Mouse (Mus musculus): ENCODE data around the gene Exoc3l4. TPM values are rescaled to one million over a fixed set of nuclear protein-coding genes. Genes with fewer than 3 reads are reported as not detected.

Exoc3l4 gene
- polyA plus RNA-seq, 1 experiment: 5.5 TPM

GRCm38 (mm10) chr12:111455311-111455846, 38.6 kb downstream of the Exoc3l4 start:
- H3K27me3 ChIP-seq (ENCODE audit: control insufficient read depth, insufficient read depth, low read length): no peaks in the 10 kb centered on the region
- no peak overlapping the region for H3K27ac ChIP-seq (ENCODE audit: control insufficient read depth, insufficient read depth, low read depth, low read length)
- H3K4me1 ChIP-seq (ENCODE audit: control insufficient read depth, insufficient read depth, low read length): no peaks in the 10 kb centered on the region
- no peak for TF ChIP-seq POLR2A (IDR thresholded peaks at IDR 0.05; ENCODE audit: control insufficient read depth, low read depth, low read length)
- no peaks in the 10 kb centered on the region for H3K36me3 ChIP-seq (ENCODE audit: control insufficient read depth, insufficient read depth, low read length)
- H3K4me3 ChIP-seq (ENCODE audit: control insufficient read depth, low read depth, low read length): no peak overlapping the region

DNA sequence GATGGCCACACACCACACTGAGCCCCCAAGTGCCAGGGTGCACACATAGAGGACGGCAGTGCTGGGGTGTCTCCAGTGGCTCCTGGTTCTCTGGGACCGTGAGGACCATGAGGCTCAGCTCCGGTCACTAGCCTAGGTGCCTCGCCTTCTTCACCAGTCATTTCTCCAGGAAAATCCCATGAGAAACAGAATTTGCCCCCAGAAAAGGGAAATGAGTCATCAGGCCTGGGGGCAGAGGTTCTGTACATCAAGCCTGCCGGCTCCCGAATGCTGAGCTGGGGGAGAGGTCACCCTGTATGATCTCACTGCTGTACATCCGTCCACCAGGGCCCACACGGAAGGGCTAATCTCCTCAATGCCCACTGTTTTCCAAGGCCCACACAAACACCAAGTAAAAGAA, 39.0 kb downstream of the Exoc3l4 start:
- Histone ChIP-seq H3K27me3 (ENCODE audit: control insufficient read depth, insufficient read depth, low read length) (no peaks in the 10 kb centered on the region), H3K36me3 (ENCODE audit: control insufficient read depth, insufficient read depth, low read length) (no peaks in the 10 kb centered on the region), H3K4me3 (ENCODE audit: control insufficient read depth, low read depth, low read length) (no peak overlapping the region), H3K4me1 (ENCODE audit: control insufficient read depth, insufficient read depth, low read length) (no peaks in the 10 kb centered on the region; the same call in 1 of the 2 replicates), H3K27ac (ENCODE audit: control insufficient read depth, insufficient read depth, low read depth, low read length) (no peak overlapping the region)
- TF ChIP-seq POLR2A (IDR thresholded peaks at IDR 0.05; ENCODE audit: control insufficient read depth, low read depth, low read length): no peak
- no peak for TF ChIP-seq CTCF (IDR thresholded peaks at IDR 0.05; ENCODE audit: control insufficient read depth, insufficient read depth, insufficient replicate concordance, low read depth, low read length)

- no peak overlapping the region for H3K4me3 ChIP-seq (ENCODE audit: control insufficient read depth, low read depth, low read length)
- TF ChIP-seq CTCF (IDR thresholded peaks at IDR 0.05; ENCODE audit: control insufficient read depth, insufficient read depth, insufficient replicate concordance, low read depth, low read length) (no peak), POLR2A (IDR thresholded peaks at IDR 0.05; ENCODE audit: control insufficient read depth, low read depth, low read length) (no peak)
- H3K4me1 ChIP-seq (ENCODE audit: control insufficient read depth, insufficient read depth, low read length): no peaks in the 10 kb centered on the region; the same call in 1 of the 2 replicates
- no peaks in the 10 kb centered on the region for H3K36me3 ChIP-seq (ENCODE audit: control insufficient read depth, insufficient read depth, low read length)
- no peak overlapping the region for H3K27ac ChIP-seq (ENCODE audit: control insufficient read depth, insufficient read depth, low read depth, low read length)
- H3K27me3 ChIP-seq (ENCODE audit: control insufficient read depth, insufficient read depth, low read length): no peaks in the 10 kb centered on the region
These were observed 40.9 kb downstream of the Exoc3l4 start for GRCm38 (mm10) chr12:111457742-111458141.

GRCm38 (mm10) chr12:111463570-111463969, 46.8 kb downstream of the Exoc3l4 start:
- no peaks in the 10 kb centered on the region; the same call in 1 of the 2 replicates for H3K4me1 ChIP-seq (ENCODE audit: control insufficient read depth, insufficient read depth, low read length)
- TF ChIP-seq POLR2A (IDR thresholded peaks at IDR 0.05; ENCODE audit: control insufficient read depth, low read depth, low read length): no peak
- no peak for TF ChIP-seq CTCF (IDR thresholded peaks at IDR 0.05; ENCODE audit: control insufficient read depth, insufficient read depth, insufficient replicate concordance, low read depth, low read length)
- H3K27ac ChIP-seq (ENCODE audit: control insufficient read depth, insufficient read depth, low read depth, low read length): no peak overlapping the region
- H3K36me3 ChIP-seq (ENCODE audit: control insufficient read depth, insufficient read depth, low read length): no peaks in the 10 kb centered on the region
- no peaks in the 10 kb centered on the region for H3K27me3 ChIP-seq (ENCODE audit: control insufficient read depth, insufficient read depth, low read length)
- H3K4me3 ChIP-seq (ENCODE audit: control insufficient read depth, low read depth, low read length): no peak overlapping the region

DNA sequence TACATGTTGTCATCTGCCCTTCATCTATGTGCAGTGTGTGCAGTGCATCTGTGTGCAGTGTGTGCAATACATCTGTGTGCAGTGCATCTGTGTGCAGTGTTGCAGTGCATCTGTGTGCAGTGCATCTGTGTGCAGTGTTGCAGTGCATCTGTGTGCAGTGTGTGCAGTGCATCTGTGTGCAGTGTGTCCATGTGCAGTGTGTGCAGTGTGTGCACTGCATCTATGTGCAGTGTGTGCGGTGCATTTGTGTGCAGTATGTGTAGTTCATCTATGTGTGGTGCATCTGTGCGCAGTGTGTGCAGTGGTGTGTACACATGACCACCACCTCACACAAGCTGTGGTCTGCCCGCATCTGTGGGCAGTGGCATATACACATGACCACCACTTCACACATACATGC, 49.6 kb downstream of the Exoc3l4 start:
- Histone ChIP-seq H3K27ac (ENCODE audit: control insufficient read depth, insufficient read depth, low read depth, low read length) (no peak overlapping the region), H3K27me3 (ENCODE audit: control insufficient read depth, insufficient read depth, low read length) (no peaks in the 10 kb centered on the region), H3K4me3 (ENCODE audit: control insufficient read depth, low read depth, low read length) (no peak overlapping the region), H3K4me1 (ENCODE audit: control insufficient read depth, insufficient read depth, low read length) (no peaks in the 10 kb centered on the region), H3K36me3 (ENCODE audit: control insufficient read depth, insufficient read depth, low read length) (no peaks in the 10 kb centered on the region)
- TF ChIP-seq POLR2A (IDR thresholded peaks at IDR 0.05; ENCODE audit: control insufficient read depth, low read depth, low read length) (no peak), CTCF (IDR thresholded peaks at IDR 0.05; ENCODE audit: control insufficient read depth, insufficient read depth, insufficient replicate concordance, low read depth, low read length) (no peak)

GRCm38 (mm10) chr12:111468206-111468605, 51.4 kb downstream of the Exoc3l4 start:
- TF ChIP-seq CTCF (IDR thresholded peaks at IDR 0.05; ENCODE audit: control insufficient read depth, insufficient read depth, insufficient replicate concordance, low read depth, low read length) (no peak), POLR2A (IDR thresholded peaks at IDR 0.05; ENCODE audit: control insufficient read depth, low read depth, low read length) (no peak)
- no peak overlapping the region for H3K4me3 ChIP-seq (ENCODE audit: control insufficient read depth, low read depth, low read length)
- H3K27me3 ChIP-seq (ENCODE audit: control insufficient read depth, insufficient read depth, low read length): no peaks in the 10 kb centered on the region
- no peaks in the 10 kb centered on the region for H3K4me1 ChIP-seq (ENCODE audit: control insufficient read depth, insufficient read depth, low read length)
- H3K36me3 ChIP-seq (ENCODE audit: control insufficient read depth, insufficient read depth, low read length): no peaks in the 10 kb centered on the region
- H3K27ac ChIP-seq (ENCODE audit: control insufficient read depth, insufficient read depth, low read depth, low read length): no peak overlapping the region

DNA sequence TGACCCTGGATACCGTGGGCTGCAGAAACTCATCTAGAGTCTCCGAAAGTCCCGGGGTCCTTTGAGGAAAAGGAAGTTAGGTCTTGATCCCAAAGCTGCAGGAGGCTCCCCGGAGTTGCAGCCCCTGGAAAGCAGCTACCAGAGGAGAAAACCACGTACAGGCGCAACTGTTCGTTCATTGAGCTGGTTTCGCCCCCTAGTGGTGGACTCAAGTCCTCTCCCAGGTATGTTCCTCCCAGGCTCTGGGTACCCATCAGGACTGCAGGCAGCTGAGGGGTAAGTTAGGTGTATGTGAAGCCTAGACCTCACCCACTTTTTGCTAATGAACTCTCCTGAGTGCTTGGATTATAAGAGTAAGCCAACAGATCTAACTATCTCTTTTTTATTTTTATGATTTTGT, 52.7 kb downstream of the Exoc3l4 start:
- no peaks in the 10 kb centered on the region for H3K27me3 ChIP-seq (ENCODE audit: control insufficient read depth, insufficient read depth, low read length)
- H3K4me1 ChIP-seq (ENCODE audit: control insufficient read depth, insufficient read depth, low read length): no peaks in the 10 kb centered on the region
- no peaks in the 10 kb centered on the region for H3K36me3 ChIP-seq (ENCODE audit: control insufficient read depth, insufficient read depth, low read length)
- no peak overlapping the region for H3K27ac ChIP-seq (ENCODE audit: control insufficient read depth, insufficient read depth, low read depth, low read length)
- TF ChIP-seq CTCF (IDR thresholded peaks at IDR 0.05; ENCODE audit: control insufficient read depth, insufficient read depth, insufficient replicate concordance, low read depth, low read length): peak; percentile 84
- TF ChIP-seq POLR2A (IDR thresholded peaks at IDR 0.05; ENCODE audit: control insufficient read depth, low read depth, low read length): no peak
- no peak overlapping the region for H3K4me3 ChIP-seq (ENCODE audit: control insufficient read depth, low read depth, low read length)

- no peaks in the 10 kb centered on the region for H3K36me3 ChIP-seq (ENCODE audit: control insufficient read depth, insufficient read depth, low read length)
- H3K27me3 ChIP-seq (ENCODE audit: control insufficient read depth, insufficient read depth, low read length): no peaks in the 10 kb centered on the region
- H3K4me3 ChIP-seq (ENCODE audit: control insufficient read depth, low read depth, low read length): no peak overlapping the region
- no peak overlapping the region for H3K27ac ChIP-seq (ENCODE audit: control insufficient read depth, insufficient read depth, low read depth, low read length)
- H3K4me1 ChIP-seq (ENCODE audit: control insufficient read depth, insufficient read depth, low read length): no peaks in the 10 kb centered on the region
- TF ChIP-seq POLR2A (IDR thresholded peaks at IDR 0.05; ENCODE audit: control insufficient read depth, low read depth, low read length) (no peak), CTCF (IDR thresholded peaks at IDR 0.05; ENCODE audit: control insufficient read depth, insufficient read depth, insufficient replicate concordance, low read depth, low read length) (no peak)
These were observed 54.3 kb downstream of the Exoc3l4 start for GRCm38 (mm10) chr12:111471119-111471518.
